Mouse (Mus musculus) cerebellum, adult 9-11 months (tissue): ENCODE results near the gene Atoh1.

ENCODE experiments used
- DNase-seq: peaks from one replicate; pipeline ENCODE4 v3.0.0; 2022

Atoh1 gene

DNA sequence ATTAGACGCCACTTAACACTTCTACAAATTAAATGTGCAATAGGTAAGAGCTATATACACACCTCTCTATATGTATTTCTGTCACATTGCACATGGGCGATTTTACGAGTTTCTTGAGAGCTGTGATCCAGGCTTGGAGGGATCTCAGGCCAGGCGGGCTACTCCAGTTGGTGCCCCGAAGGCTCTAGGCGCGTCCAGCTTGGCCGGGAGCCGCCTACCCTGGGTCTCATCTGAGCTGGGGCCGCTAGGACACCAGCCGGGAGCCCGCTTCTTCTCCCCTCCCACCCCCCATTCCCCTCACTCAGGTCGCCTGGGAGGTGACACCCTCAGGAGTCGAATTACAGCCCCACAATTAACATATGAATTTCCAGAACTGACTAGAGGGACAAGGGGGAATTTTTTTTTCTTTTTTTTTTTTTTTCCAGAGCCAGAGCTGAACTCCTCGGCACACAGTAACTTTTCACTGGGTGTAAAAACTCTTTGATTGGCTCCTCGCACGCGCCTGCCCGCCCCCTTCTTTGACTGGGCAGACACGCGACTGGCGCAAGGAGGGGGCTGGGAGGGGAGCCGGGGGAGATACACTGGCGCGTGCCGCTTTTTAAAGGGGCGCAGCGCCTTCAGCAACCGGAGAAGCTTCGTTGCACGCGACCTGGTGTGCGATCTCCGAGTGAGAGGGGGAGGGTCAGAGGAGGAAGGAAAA is at the start of gene Atoh1:
Atoh1 (plus strand) TSS at position 627 of the 700 bp plus-strand sequence.
- no peak for DNase-seq

DNA sequence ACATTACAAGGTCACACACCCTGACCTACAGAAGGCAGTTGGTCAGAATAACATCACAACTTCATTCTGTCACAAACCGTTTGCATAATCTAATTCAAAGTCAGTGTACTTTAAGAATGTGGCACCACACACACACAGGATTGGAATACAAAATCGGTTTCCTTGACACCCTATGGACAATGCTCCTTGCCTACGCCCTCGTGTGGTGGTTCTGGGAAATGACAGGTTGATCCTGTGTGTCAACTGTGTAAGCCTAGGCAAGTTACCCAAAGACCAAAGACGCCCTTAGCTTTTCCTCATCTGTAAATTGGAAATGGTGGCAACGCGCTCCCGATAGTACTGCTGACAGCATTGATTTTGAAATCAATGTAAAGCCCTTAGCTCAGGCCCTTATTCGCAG is 45.0 kb upstream of the Atoh1 start:
- no peak for DNase-seq

DNA sequence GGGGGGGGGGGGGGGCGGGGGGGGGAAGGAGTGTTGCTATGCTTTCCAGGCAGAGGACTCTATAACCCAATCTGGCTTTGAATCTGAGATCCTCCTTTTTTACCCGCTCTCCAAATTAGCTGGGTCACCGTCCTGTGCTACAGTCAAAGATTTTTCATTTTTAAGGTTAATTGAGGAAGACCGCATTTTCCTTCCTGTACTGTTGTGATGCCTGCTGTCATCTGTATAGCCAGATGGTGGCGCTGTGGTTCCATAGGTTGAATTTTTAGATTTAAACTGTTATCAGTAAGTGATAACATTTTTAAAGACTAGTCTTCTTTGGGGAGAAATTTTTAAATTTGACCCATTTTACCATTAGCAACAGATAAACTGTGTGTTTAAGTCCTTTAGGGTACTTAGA is 44.0 kb upstream of the Atoh1 start:
- no peak for DNase-seq

DNA sequence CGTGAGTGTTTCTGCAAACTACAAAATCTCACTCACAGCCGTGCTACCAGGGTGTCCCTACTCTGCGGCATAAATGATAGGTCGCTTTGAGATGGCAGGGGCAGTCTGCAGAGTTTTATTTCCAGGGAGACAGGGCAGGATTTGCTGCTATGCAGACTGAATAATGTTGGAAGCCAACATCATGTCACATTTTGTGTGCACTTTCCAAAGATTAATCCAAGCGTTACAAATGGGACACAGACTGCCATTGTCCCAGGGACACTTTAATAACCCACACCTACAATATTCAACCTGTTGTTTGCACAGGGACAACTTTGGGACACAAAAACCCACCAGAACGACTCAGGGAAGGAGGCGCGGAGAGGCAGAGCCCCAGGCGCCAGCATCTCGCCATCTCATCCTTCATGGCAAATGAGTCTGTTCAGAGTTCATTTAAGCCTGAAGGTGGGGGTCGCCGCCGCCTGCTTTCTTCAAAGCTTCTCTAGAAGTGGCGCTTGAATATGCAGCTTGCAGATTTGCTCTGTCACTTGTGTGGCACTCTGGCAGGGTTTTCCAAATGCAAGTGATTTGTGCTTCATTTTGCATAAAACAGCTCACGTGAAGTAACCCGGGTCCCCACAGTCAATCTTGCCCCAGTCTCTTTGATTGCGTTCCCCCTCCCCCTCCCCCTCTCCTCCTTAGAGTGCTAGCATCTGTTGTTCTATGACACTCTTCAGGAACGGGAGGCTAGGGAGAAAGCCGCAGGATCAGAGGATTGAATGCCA is 40.6 kb upstream of the Atoh1 start:
- no peak for DNase-seq

DNA sequence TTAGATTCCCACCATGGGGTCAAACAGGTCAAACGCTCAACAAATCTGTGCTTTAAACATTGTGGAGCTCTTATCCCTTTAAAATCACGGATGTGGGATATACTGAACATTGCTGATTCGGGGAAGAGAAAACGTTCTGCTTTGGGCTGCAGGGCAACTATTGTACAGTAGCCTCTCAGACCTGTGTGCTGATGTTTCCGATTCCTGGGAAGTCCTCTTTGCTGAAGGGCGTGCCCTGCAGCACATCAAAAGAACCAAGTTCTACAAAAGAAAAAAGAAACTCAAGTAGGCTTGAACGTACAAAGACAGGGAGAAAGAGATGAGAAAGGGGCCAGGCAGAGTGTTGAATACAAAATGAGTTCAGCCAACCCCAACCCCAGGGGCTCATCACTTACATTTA is 34.2 kb upstream of the Atoh1 start:
- no peak for DNase-seq

DNA sequence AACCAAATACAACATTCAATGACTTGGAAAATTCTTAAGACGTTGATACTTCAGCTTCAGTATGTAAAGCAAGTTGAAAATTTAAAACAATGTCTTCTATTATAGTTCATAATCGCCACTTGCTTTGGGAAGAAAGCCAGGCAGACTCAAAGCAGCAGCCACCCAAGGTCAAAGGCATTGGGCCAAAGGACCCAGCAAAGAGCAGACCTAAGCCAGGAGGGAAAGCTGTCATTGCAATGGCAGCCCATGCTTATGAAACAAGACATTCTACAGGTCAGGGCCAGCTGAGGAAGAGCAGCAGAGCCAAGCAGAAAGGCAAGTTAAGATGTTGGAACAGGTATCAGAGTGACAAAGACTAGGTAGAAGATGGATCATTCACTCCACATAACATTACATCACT is 25.3 kb upstream of the Atoh1 start:
- DNase-seq = no peak

DNA sequence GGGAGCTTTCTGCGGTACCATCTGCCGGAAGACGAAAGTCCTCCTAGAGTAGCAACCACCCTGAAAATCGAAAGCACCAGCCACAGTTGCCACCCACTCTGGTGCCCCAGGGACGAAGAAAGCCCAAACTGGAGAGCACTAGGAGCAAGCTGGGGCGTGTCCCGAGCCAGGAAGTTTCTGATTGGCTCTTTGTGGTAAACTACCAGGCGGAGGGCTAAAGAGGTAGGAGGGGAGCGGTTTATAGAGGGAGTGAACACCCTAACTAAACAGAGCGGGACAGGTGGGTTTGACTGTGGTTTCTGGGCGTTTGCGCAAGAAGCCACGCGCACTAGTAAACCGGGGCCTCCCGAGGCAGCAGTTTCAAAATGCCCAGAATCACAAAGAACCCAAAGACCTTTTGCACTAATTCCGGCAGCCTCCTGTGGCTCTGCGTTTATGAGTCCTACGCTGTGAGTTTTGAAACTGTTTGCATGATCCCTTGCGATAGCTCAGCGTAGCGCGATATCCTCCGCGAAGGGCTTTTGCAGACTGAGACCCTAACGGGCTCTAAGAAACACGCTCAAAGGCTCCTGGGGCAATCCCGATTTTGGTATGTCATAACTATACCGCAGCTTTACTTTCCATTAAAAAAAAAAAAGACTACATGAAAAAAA is 1.0 kb upstream of the Atoh1 start:
- no peak for DNase-seq

DNA sequence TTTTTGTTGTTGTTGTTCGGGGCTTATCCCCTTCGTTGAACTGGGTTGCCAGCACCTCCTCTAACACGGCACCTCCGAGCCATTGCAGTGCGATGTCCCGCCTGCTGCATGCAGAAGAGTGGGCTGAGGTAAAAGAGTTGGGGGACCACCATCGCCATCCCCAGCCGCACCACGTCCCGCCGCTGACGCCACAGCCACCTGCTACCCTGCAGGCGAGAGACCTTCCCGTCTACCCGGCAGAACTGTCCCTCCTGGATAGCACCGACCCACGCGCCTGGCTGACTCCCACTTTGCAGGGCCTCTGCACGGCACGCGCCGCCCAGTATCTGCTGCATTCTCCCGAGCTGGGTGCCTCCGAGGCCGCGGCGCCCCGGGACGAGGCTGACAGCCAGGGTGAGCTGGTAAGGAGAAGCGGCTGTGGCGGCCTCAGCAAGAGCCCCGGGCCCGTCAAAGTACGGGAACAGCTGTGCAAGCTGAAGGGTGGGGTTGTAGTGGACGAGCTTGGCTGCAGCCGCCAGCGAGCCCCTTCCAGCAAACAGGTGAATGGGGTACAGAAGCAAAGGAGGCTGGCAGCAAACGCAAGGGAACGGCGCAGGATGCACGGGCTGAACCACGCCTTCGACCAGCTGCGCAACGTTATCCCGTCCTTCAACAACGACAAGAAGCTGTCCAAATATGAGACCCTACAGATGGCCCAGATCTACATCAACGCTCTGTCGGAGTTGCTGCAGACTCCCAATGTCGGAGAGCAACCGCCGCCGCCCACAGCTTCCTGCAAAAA is 496 bp downstream of the Atoh1 start:
- DNase-seq = no peak

DNA sequence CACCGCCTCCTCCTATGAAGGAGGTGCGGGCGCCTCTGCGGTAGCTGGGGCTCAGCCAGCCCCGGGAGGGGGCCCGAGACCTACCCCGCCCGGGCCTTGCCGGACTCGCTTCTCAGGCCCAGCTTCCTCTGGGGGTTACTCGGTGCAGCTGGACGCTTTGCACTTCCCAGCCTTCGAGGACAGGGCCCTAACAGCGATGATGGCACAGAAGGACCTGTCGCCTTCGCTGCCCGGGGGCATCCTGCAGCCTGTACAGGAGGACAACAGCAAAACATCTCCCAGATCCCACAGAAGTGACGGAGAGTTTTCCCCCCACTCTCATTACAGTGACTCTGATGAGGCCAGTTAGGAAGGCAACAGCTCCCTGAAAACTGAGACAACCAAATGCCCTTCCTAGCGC is 1.1 kb downstream of the Atoh1 start:
- DNase-seq = no peak

DNA sequence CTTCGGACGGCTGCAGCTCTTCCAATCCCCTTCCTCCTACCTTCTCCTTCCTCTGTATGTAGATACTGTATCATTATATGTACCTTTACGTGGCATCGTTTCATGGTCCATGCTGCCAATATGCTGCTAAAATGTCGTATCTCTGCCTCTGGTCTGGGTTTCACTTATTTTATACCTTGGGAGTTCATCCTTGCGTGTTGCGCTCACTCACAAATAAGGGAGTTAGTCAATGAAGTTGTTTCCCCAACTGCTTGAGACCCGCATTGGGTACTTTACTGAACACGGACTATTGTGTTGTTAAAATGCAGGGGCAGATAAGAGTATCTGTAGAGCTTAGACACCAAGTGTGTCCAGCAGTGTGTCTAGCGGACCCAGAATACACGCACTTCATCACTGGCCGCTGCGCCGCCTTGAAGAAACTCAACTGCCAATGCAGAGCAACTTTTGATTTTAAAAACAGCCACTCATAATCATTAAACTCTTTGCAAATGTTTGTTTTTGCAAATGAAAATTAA is 1.6 kb downstream of the Atoh1 start:
- DNase-seq = no peak

DNA sequence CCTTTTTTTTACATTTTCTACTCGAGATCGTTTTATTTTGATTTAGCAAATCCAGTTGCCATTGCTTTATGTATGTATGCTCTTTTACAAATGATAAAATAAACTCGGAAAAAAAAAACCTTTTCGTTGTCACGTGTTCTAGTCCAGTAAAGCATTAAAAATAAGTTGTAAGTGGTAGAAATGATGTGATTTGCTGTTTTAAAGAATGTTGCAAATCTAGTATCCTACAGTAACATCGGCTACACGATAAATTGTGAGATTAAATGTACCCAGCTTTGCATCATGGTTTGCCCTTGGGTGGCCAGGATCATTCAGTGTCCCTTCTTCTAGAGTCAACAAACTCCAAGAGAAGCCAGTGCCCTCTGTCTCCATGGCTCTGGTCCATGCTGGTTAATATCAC is 2.2 kb downstream of the Atoh1 start:
- DNase-seq = no peak

DNA sequence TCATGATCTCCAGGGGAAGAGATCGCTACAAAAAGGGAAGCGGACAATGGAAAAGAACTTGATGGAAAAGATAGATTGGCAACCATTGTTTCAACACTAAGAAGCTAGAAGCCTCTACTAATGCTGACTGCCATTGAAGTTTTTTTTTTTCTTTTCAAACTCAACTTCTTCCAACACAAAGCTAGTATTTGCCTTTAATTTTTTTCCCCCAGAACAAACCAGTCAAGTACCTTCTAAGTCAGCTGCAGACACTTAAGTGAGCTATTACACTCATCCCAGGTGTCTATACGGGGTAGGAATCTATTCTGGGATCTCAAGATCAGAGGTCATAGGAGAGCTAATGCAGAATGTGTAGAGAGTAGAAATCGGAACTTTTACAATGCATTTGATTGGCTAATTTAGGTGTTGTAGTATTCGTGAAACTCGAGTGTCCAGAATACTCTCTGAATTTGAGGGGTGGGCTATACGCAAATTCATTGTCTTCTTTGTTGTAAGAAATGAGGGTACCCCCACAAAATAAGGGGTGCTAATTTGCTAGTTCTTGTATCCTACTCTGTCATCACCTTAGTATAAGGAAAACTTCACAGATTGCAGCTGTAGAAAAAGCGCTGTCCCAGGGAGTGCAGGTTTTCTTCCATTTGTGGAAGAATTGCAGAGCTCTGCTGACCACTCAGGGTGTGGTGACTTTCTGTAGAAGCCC is 2.8 kb downstream of the Atoh1 start:
- no peak for DNase-seq

DNA sequence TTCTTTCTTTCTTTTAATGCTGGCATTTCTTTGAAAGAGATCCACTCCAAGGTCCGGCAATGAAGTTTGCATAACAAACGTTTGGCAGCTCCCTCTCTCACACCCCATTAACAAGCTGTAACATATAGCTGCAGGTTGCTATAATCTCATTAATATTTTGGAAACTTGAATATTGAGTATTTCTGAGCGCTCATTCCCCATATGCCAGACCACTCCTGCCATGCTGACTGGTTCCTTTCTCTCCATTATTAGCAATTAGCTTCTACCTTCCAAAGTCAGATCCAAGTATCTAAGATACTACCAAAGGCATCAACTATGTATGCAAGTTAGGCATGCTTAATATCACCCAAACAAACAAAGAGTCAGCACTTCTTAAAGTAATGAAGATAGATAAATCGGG is 4.4 kb downstream of the Atoh1 start:
- DNase-seq = no peak

DNA sequence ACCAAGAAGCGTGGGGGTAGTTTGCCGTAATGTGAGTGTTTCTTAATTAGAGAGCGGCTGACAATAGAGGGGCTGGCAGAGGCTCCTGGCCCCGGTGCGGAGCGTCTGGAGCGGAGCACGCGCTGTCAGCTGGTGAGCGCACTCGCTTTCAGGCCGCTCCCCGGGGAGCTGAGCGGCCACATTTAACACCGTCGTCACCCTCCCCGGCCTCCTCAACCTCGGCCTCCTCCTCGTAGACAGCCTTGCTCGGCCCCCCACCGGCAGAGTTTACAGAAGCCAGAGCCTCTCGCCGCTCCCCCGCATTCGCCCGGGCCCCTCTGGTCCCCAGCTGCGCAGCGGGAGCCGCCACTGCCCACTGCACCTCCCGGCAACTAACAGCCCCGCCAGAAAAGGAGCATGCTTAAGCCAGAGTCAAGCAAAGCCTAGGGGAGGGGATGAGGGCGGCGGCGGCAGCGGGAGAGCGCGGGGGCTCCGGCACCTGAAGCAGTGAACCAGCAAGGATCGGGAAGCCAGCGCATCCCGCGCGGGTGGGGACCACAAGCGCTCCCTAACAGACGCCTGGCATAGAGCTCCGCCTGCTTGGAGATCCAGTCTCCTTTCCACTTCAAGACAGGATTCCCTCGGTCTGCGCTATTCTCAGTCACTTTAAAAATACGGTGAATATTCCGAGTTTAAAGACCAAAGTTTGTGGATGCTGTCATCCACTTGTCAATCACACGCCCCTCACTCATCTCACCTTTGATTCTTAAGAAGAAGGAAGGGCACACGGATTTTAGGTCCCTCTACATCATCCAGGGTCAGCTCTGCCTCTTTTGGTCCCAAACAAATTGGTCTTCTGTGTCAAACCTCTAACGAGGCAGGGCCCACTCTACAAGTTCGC is 5.8 kb downstream of the Atoh1 start:
- peak; percentile 4 for DNase-seq

DNA sequence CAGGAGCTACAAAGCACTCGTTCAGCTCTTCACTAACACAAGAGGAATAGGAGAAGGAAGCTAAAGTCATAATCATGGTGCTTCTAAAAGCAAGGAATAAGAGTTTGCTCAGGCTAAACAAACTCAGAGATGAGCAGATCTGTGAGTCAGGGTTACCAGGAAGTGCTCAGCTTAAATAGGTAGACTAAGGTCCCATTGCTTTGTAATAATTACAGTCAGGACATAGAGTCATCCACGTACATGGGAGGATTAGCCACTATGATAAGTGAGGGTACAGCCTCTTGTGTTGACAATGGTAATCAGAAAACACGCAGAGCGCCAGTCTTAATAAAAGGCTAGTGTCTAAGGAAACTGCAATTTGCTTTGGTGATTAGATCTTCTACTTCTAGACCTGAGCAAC is 7.4 kb downstream of the Atoh1 start:
- no peak for DNase-seq

DNA sequence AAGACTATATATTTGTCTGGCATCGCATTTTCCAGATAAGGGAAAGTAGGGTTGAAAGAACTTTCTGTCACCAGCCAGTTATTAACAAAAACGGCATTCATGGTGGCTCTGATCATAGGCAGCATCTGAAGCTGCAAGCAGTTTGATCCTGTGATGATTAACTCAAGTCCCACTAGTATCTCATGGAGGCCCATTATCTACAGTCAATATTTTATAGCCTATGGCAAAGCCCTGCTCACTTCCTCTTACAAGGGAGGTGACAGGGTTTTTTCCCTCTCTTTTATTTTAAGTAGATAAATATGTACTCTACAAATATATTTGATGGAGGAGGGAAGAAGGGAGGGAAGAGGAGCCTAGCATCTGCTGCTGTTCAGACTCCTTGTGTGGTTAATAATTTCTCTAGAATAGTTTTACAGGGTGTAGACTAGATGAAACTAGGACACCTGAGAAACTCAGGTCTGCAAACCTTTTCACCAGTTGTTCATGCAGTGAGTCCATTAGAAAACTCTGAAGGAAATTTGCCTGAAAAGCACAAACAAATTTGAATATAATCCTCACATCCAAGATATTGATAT is 14.1 kb downstream of the Atoh1 start:
- no peak for DNase-seq

DNA sequence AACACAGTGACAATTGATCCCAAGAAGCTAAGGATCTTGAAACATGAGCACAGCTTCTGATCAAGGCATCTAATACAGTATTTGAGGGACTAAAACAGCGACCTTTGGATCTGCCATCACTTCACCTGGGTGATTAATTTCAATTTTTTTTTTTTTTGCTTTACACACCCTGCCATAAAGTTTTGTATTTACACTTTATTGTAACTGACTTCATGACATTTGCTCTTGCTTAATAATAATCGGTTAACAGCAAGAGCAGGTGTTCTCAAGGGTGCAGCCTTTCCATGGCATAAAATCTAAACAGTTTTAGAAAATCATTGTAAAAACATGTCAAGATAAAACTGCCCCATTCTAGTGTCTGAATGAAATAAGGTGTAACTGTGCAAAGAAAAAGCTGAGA is 25.6 kb downstream of the Atoh1 start:
- DNase-seq = no peak

DNA sequence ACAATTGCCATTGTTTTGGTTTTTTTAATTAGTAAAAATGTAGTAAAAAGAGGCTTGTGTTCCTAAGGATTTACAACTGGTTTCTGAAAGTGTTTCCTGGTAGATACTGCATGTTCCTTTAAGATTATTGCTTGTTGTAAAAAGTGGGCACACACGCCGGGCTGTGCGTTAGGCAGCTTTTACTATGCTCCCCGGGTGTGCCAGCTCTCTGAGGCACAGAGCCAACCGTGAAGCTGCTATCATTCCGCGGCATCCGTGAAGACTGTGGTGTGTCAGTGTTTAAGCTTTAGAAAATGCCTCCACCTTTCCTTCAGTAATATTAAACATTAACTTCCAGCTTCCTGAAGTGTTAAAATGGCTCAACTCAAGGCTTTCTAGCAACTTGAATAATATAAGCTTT is 35.0 kb downstream of the Atoh1 start:
- DNase-seq = no peak

DNA sequence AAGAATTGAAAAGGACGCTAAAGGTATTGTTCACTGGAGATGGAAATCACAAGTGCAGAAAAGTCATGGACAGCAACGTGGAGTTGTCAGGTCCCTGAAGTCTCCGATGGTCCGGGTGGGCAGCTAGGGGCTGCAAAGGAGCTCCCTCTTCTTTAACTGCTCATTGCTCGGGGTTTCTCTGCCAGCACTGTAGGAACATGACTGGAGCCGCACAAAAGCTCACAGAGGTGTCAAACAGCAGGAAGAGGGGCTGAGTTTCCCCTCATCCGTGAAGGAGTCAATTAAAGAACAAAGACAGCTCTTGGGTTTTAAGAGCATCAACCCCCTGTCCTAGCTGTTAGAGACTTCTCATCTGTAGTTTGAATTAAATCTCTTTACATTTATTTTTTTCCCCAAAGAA is 44.5 kb downstream of the Atoh1 start:
- no peak for DNase-seq
